Mouse (Mus musculus): ENCODE results near the gene Scaf8.
"Not testable (repeated sequence)": the region's sequence is repeated elsewhere in the genome, so short reads cannot be mapped to it uniquely, and the experiment has no call there.

The Scaf8 gene

GRCm38 (mm10) chr17:3114720-3115379, at the start of gene Scaf8:
TSS of gene Scaf8 (plus strand) at chr17:3114972.
- DNase-seq, result peak; percentile 88

GRCm38 (mm10) chr17:3075166-3075872, 39.5 kb upstream of the Scaf8 start:
- no peak for DNase-seq

- no peak for DNase-seq
Observed at GRCm38 (mm10) chr17:3075873-3076245, 38.9 kb upstream of the Scaf8 start.

- not testable (repeated sequence) for DNase-seq
Observed at GRCm38 (mm10) chr17:3077936-3078335, 36.8 kb upstream of the Scaf8 start.

- DNase-seq, result peak; percentile 19
Observed at GRCm38 (mm10) chr17:3080587-3081349, 34.0 kb upstream of the Scaf8 start.

- DNase-seq, result not testable (repeated sequence)
Observed at GRCm38 (mm10) chr17:3081512-3082100, 33.2 kb upstream of the Scaf8 start.

GRCm38 (mm10) chr17:3082125-3082755, 32.5 kb upstream of the Scaf8 start:
- peak; percentile 19 for DNase-seq

GRCm38 (mm10) chr17:3082756-3083749, 31.7 kb upstream of the Scaf8 start:
- DNase-seq, result peak; percentile 35

- peak; percentile 90 for DNase-seq
Observed at GRCm38 (mm10) chr17:3083886-3084550, 30.8 kb upstream of the Scaf8 start.

GRCm38 (mm10) chr17:3084551-3084930, 30.2 kb upstream of the Scaf8 start:
- DNase-seq, result peak; percentile 78

DNA sequence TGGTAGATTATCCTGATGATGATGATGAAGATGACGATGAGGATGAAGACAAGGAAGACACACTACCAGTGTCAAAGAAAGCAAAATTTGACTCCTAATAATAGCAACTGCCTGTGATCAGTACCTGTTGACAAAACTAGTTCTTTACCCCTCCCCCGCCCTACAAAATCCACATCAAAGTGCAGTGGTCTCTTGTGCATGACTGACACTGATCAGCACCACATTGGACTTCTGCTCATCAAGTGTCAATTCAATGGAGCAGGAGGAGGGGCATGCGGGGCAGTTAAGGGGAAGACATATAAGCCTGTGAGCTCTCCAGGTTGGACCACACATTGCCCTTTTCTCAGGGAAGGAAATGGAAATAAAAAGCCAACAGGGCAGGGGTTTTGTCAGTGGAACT, 29.6 kb upstream of the Scaf8 start:
- DNase-seq, result no peak

DNA sequence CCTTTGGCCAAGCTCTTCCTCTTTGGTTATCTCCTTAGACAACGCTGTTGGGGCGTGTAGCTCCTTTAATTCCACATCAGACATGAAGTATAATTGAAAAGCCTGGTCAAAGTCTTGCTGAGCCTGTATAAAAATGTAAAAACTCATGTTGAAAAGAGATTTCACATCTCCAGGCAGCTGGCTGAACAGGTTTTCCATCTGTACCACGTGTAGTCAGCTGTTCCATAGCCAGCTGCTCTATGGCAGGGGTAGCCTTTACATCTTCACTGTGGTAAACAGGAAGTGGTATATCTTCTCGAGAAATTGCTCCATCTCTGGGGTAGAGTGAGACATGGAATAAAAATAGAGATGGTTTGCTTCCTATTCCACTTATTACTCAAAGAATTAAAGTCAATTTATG, 22.1 kb upstream of the Scaf8 start:
- DNase-seq, result no peak

DNA sequence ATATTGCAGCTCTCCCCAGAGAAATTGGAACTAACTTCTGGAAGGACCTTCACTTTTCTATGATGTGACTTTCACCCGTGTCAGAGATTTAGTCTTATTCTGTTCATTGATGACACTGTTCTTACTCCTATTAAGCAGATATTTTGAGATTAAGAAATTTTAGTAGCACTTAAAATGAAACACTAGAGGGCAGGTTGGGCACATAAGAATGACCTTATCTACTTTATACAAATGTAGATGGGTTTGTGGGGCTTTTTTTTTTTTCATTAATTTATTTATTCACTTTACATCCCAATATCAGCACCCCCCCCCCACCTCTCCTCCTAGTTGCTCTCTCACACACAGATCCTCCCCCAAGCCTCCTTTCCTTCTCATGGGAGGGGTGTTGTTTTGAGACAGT, 15.5 kb upstream of the Scaf8 start:
- not testable (repeated sequence) for DNase-seq

- DNase-seq, result no peak
Observed at GRCm38 (mm10) chr17:3102336-3103165, 12.2 kb upstream of the Scaf8 start.

- DNase-seq, result no peak
Observed at GRCm38 (mm10) chr17:3104154-3104931, 10.4 kb upstream of the Scaf8 start.

GRCm38 (mm10) chr17:3105022-3105421, 9.8 kb upstream of the Scaf8 start:
- DNase-seq, result no peak

GRCm38 (mm10) chr17:3113737-3114357, 925 bp upstream of the Scaf8 start:
- no peak for DNase-seq

DNA sequence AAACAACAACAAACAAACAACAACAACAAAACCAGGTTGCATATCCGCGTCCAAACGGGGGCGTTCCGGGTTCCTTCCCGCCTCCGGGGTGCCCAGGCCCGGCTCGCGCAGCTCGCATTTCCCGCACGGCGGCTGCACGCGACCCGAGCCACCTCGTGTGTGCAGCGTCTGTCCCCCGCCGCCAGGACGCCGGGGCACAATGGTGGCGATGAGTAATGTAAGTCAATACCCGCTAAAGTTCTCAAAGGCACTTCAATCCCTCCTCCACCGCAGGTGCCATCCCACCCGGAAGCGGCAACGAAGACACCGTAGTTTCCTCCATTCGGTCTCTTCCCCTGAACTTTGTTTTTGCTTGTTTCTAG, 433 bp upstream of the Scaf8 start:
- no peak for DNase-seq
